Mouse (Mus musculus) liver, adult 2 months (tissue): ENCODE measurements around the gene Adm2.

Source experiments
- CTCF ChIP-seq: fragments of 200-500 bp; IDR thresholded peaks from 2 replicates; pipeline ENCODE4 v1.5.1; 2011; ENCODE audit warnings: low read depth, low read length, control low read depth
- POLR2A ChIP-seq: fragments of 200-500 bp; IDR thresholded peaks from 2 replicates; pipeline ENCODE4 v1.6.1; 2011; ENCODE audit warnings: low read length, control low read depth; ENCODE audit not compliant: insufficient read depth; ENCODE audit errors: extremely low read depth

GRCm38 (mm10) chr15:89340136-89340535 lies 17.6 kb downstream of the Adm2 start:
- TF ChIP-seq POLR2A (no peak), CTCF (no peak)
